ENCODE assay signal across 36 mouse cellular contexts in the genomic region with DNA sequence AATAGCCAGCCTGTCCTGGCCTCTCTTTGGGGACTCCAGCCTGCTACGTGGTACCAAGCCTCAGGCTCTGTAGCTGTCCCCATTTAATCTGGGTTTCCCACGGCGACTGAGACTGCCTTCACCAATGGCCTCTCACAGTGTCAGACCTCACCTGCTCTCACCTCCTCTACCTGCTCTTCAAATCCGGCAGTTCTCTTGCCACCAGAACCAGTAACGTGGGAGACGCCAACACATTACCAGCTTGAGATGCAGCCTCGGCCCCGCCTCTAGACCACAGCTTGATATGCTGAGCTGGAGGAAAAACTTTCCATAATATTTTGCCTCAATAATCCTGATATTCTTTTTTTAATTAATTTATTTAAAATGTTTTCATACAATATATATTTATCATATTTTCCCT. TPM values are rescaled to one million over a fixed set of nuclear protein-coding genes. Genes with fewer than 3 reads are reported as not detected.
"Had no signal": no experiment of that assay in that cellular context is flagged by ENCODE, and none has a peak within 500 bp of the region (broad histone marks: within the 10 kb centered on the region; RNA-seq: fewer than 3 reads in every experiment).

No protein-coding gene starts in this region.

- H3K4me1 ChIP-seq: hindbrain, embryonic 13.5 days; hindbrain, embryonic 15.5 days had no signal

- H3K27me3 ChIP-seq: heart, embryonic 13.5 days; heart, embryonic 15.5 days; hindbrain, embryonic 12.5 days; hindbrain, embryonic 13.5 days; hindbrain, embryonic 15.5 days; intestine, embryonic 15.5 days; kidney, embryonic 15.5 days had no signal

- H3K4me3 ChIP-seq: heart, embryonic 10.5 days; heart, embryonic 13.5 days; heart, embryonic 15.5 days; hindbrain, embryonic 10.5 days; hindbrain, embryonic 12.5 days; hindbrain, embryonic 13.5 days; hindbrain, embryonic 15.5 days; intestine, embryonic 15.5 days; kidney, embryonic 15.5 days; layer of hippocampus, adult 2 months had no signal

- H3K9me3 ChIP-seq: heart, embryonic 10.5 days; heart, embryonic 15.5 days; hindbrain, embryonic 12.5 days; hindbrain, embryonic 13.5 days; hindbrain, embryonic 15.5 days; intestine, embryonic 15.5 days had no signal

- H3K36me3 ChIP-seq: heart, embryonic 10.5 days; heart, embryonic 13.5 days; heart, embryonic 15.5 days; hindbrain, embryonic 10.5 days; hindbrain, embryonic 12.5 days; hindbrain, embryonic 13.5 days; hindbrain, embryonic 15.5 days; intestine, embryonic 15.5 days; kidney, embryonic 15.5 days had no signal

- ATAC-seq: hindbrain, embryonic 16.5 days; hindbrain, postnatal 0 days; inflammation-experienced regulatory T-cells, adult 6 months; intestine, embryonic 15.5 days; intestine, embryonic 16.5 days; intestine, postnatal 0 days had no signal

- H3K4me2 ChIP-seq: heart, embryonic 11.5 days; heart, embryonic 13.5 days; heart, embryonic 15.5 days; hindbrain, embryonic 12.5 days; hindbrain, embryonic 13.5 days; hindbrain, embryonic 14.5 days; hindbrain, embryonic 15.5 days; intestine, embryonic 15.5 days; kidney, embryonic 15.5 days had no signal

- H3K27ac ChIP-seq: heart, embryonic 10.5 days; heart, embryonic 13.5 days; heart, embryonic 15.5 days; hindbrain, embryonic 10.5 days; hindbrain, embryonic 12.5 days; hindbrain, embryonic 13.5 days; hindbrain, embryonic 14.5 days; hindbrain, embryonic 15.5 days; hindbrain, postnatal 0 days; intestine, embryonic 15.5 days; kidney, embryonic 15.5 days; kidney, postnatal 0 days; layer of hippocampus, adult 2 months had no signal

- DNase-seq: heart, postnatal 10 days; heart, postnatal 14 days; heart, postnatal 36 days; heart, postnatal 4 days; kidney, adult 11 months; kidney, adult 18-20 months; kidney, adult 2 months; kidney, adult 8-10 months; kidney, adult 9 months; kidney, postnatal 10 days; kidney, postnatal 14 days; kidney, postnatal 25 days; kidney, postnatal 36 days; kidney, postnatal 4 days; layer of hippocampus, adult 9-11 months; layer of hippocampus, postnatal 36 days had no signal

- H3K9ac ChIP-seq: heart, embryonic 13.5 days; heart, embryonic 15.5 days; hindbrain, embryonic 12.5 days; hindbrain, embryonic 13.5 days; hindbrain, embryonic 14.5 days; hindbrain, embryonic 15.5 days; intestine, embryonic 15.5 days; kidney, embryonic 15.5 days had no signal

RNA-seq across cellular contexts. Expression of gene Prelp, which starts 18.5 kb away (rescaled TPM):
- total RNA-seq: hematopoietic stem cell, adult 5-6 weeks had no signal
- polyA plus RNA-seq: inflammation-experienced regulatory T-cells, adult 6 months had no signal

RNA-seq across cellular contexts. Expression of gene Optc, which starts 31.9 kb away (rescaled TPM):
- total RNA-seq: hematopoietic stem cell, adult 5-6 weeks had no signal
- polyA plus RNA-seq: inflammation-experienced regulatory T-cells, adult 6 months; kidney, embryonic 14.5 days had no signal
